Mouse (Mus musculus) gastrocnemius, postnatal 10 days (tissue): ENCODE data around the gene Olfr781. TPM values are rescaled to one million over a fixed set of nuclear protein-coding genes. Genes with fewer than 3 reads are reported as not detected.
"Not testable (repeated sequence)": the region's sequence is repeated elsewhere in the genome, so short reads cannot be mapped to it uniquely, and the experiment has no call there.

Experiments used
- DNase-seq: peaks from one replicate; pipeline ENCODE4 v3.0.0; 2021; ENCODE audit warnings: mixed read lengths
- long read RNA-seq, 2 experiments: library from polyadenylated mRNA; stranded (forward); transcript quantifications; one replicate each; pipeline ENCODE4 v2.0.0; 2021
- total RNA-seq, 2 experiments: library from RNA; stranded (reverse); gene quantifications; 2 replicates each; pipeline ENCODE4 v1.2.3; 2021

The Olfr781 gene
- total RNA-seq = not detected
- long read RNA-seq, experiment 1 = 0 reads
- long read RNA-seq, experiment 2 = 0 reads

DNA sequence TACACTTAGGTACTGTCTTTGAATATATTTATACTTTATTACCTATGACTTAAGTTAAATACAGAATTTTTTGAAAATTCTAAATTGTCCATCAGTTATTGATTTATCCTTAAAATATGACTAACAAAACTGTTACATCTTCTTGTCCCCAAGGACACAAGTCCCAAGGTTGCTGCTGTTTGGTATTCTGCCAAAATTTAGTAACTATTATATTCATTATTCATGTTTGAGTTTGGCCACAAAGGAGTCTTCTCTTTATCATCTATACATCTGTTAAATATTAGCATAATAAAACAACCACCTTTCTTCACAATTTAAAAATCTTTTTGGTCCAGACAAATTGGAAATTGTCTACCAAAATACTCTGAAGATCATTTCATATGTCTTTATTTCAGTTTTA lies at the start of gene Olfr781:
TSS of gene Olfr781 (plus strand) at position 301 of the 400 bp plus-strand sequence.
- DNase-seq = no peak

- DNase-seq = not testable (repeated sequence)
Measured at GRCm38 (mm10) chr10:129312973-129313372, 15.7 kb upstream of the Olfr781 start.

DNA sequence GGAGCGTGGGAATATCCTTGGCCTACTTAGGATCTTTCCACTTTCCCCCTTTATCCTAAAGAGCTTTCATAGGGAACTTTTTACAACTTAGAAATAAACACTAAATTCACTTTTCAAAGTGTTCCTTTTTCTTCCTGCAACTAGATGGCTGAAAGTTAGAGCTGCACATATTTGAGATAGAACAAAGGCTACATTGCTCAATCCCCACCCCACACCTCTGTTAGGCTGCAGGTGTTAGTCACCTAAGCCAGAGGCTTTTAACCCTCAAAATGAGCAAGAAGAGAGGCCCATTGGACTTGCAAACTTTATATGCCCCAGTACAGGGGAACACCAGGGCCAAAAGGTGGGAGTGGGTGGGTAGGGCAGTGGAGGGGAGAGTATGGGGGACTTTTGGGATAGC lies 15.1 kb upstream of the Olfr781 start:
- not testable (repeated sequence) for DNase-seq

GRCm38 (mm10) chr10:129317817-129318216 lies 10.8 kb upstream of the Olfr781 start, which contains the start of gene Olfr780:
Gene Olfr780, plus strand, starts transcription at chr10:129318117.
- DNase-seq = no peak

DNA sequence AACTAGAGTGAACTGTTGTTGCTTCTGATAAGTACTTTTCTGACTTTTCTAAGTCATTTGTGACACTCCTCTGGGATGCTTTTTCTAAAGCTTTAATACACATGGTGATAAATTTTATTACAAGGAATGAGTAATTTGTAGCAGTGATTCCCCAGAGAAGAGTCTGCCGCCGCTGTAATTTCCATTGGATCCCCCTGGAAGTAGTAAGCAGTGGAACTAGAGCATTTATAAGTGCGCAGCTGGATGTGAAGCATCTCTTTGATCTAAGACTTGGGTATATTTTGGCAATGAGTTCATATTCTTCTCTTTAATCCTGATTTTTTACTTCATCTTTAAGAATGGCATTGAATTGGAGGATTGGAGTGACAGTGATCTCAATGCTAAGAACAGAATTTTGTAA lies 19.9 kb downstream of the Olfr781 start, which contains the start of gene Olfr782:
TSS of gene Olfr782 (plus strand) at position 301 of the 400 bp plus-strand sequence.
- DNase-seq = no peak

- not testable (repeated sequence) for DNase-seq
Measured at GRCm38 (mm10) chr10:129352475-129352874, 23.8 kb downstream of the Olfr781 start.

- not testable (repeated sequence) for DNase-seq
Measured at GRCm38 (mm10) chr10:129356496-129356895, 27.8 kb downstream of the Olfr781 start.

- no peak for DNase-seq
Measured at GRCm38 (mm10) chr10:129357307-129357706, 28.7 kb downstream of the Olfr781 start.

DNA sequence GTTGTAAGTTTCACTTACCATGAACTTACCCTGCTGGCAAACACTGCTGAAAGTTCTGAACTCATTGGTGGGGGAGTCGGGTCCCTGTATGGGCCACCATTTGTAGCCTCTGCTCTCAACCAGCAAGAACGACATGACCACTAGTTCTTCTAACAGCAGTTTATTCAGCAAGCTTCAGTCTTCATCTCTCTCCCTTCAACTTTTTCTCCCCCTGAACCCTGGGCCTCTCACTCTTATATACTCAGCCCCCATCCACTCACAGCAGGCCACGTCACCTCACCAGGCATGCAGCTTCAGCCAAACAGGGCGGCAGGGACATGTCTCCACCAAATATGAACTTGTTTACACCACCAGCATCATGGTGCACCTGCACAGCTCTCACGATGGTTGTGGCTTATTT lies 45.4 kb downstream of the Olfr781 start:
- DNase-seq = not testable (repeated sequence)

Other genes with a start within 250 kb of the Olfr781 start
- not detected for gene Olfr767, start 245.9 kb upstream of the Olfr781 start, total RNA-seq
- not detected for gene Olfr768, start 229.5 kb upstream of the Olfr781 start, total RNA-seq
- gene Olfr769, start 211.0 kb upstream of the Olfr781 start, total RNA-seq = not detected
- not detected for gene Olfr770, start 189.9 kb upstream of the Olfr781 start, total RNA-seq
- gene Olfr771, start 164.1 kb upstream of the Olfr781 start, total RNA-seq = not detected
- gene Olfr772, start 150.9 kb upstream of the Olfr781 start, total RNA-seq = not detected
- gene Olfr773, start 141.4 kb upstream of the Olfr781 start, total RNA-seq = not detected
- not detected for gene Olfr774, start 92.7 kb upstream of the Olfr781 start, total RNA-seq
- not detected for gene Olfr775, start 80.4 kb upstream of the Olfr781 start, total RNA-seq
- gene Olfr776, start 69.7 kb upstream of the Olfr781 start, total RNA-seq = not detected
- not detected for gene Olfr777, start 57.4 kb upstream of the Olfr781 start, total RNA-seq
- not detected for gene Olfr780, start 10.7 kb upstream of the Olfr781 start, total RNA-seq
- gene Olfr782, start 20.0 kb downstream of the Olfr781 start, total RNA-seq = not detected
- not detected for gene Olfr784, start 55.2 kb downstream of the Olfr781 start, total RNA-seq
- gene Olfr785, start 76.6 kb downstream of the Olfr781 start, total RNA-seq = not detected
- not detected for gene Olfr786, start 98.5 kb downstream of the Olfr781 start, total RNA-seq
- gene Olfr787, start 133.0 kb downstream of the Olfr781 start, total RNA-seq = not detected
- not detected for gene Olfr788, start 142.1 kb downstream of the Olfr781 start, total RNA-seq
- gene Olfr789, start 155.9 kb downstream of the Olfr781 start, total RNA-seq = not detected
- not detected for gene Olfr790, start 169.6 kb downstream of the Olfr781 start, total RNA-seq
- not detected for gene Olfr791, start 192.9 kb downstream of the Olfr781 start, total RNA-seq
- not detected for gene Olfr792, start 210.3 kb downstream of the Olfr781 start, total RNA-seq
- gene Olfr794, start 238.8 kb downstream of the Olfr781 start, total RNA-seq = not detected